Mouse (Mus musculus) embryonic fibroblast, embryonic 13.5 days (primary cell): ENCODE results near the gene Ung.

Experiments used
- CTCF ChIP-seq: IDR thresholded peaks from 2 replicates; pipeline ENCODE4 v1.5.1; 2011; ENCODE audit warnings: mild to moderate bottlenecking, control low read depth, low read length, moderate library complexity, borderline replicate concordance; ENCODE audit not compliant: insufficient read depth
- POLR2A ChIP-seq: IDR thresholded peaks from 2 replicates; pipeline ENCODE4 v1.6.1; 2011; ENCODE audit warnings: low read depth, mild to moderate bottlenecking, control low read depth, low read length, moderate library complexity

- TF ChIP-seq CTCF, result no peak
- no peak for TF ChIP-seq POLR2A
Observed at GRCm38 (mm10) chr5:114187108-114187507, 56.9 kb downstream of the Ung start.
